Mouse (Mus musculus) cortical plate, adult 2 months (tissue): ENCODE measurements around the gene Asic2.

ENCODE experiments used
- CTCF ChIP-seq: fragments of 200-500 bp; IDR thresholded peaks from 2 replicates; pipeline ENCODE4 v1.5.1; 2011; ENCODE audit warnings: mild to moderate bottlenecking, control low read depth, low read length; ENCODE audit not compliant: insufficient read depth; ENCODE audit errors: extremely low read depth
- POLR2A ChIP-seq: fragments of 200-500 bp; IDR thresholded peaks from 2 replicates; pipeline ENCODE4 v1.6.1; 2011; ENCODE audit warnings: mild to moderate bottlenecking, low read length, control low read depth; ENCODE audit not compliant: insufficient read depth; ENCODE audit errors: extremely low read depth

- TF ChIP-seq CTCF, result no peak
- TF ChIP-seq POLR2A, result no peak
These were observed 557.0 kb downstream of the Asic2 start for GRCm38 (mm10) chr11:81411251-81411650.
